Mouse (Mus musculus): ENCODE measurements around the gene Eme1.

DNA sequence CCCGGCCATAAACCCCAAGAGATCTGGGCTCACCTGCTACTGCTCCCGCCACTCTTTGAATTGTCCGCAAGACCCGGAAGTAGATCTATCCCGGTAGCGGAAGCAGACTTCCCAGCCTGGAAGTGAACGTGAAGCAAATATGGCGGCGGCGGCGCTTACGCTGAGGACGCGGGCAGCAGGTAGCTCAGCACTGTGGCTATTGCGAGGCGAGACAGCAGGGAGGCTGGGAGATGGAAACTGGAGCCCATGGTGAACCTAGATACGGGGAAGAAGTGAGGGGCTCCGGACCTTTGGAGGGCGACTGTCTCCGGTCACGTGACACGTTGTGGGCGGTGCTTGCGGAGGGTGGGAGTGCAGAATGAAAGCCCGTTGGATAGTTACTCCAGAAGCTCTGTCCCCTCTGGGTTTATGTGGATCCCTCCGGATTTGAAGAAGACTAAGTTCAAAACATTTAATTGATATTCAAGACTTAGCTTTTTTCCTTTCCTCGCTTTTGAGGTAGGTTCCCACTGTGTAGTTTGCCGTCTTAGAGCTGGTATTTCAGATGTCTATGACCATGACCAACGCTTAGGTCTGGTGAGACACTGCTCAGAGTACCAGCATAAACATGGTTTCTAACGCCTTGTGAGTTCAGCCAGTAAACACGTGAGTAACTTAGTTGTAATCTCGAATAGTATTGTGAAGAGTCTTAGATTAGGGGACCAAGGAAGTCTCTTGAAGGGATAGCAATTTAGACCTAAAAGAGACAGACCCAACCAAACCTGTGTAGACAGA, at the start of gene Eme1, which contains the start of gene Mrpl27:
- TF ChIP-seq CTCF (IDR thresholded peaks at IDR 0.05; ENCODE audit: extremely low read depth, insufficient read length, insufficient replicate concordance, low read depth, low read length) (no peak), POLR2A (IDR thresholded peaks at IDR 0.05; ENCODE audit: low read depth, low read length) (peak; percentile 69; the same call in 1 of the 2 replicates)
